Mouse (Mus musculus) cerebellum, adult 2 months (tissue): ENCODE results near the gene Slc38a11.

Experiments
- CTCF ChIP-seq: fragments of 200-500 bp; IDR thresholded peaks from 2 replicates; pipeline ENCODE4 v1.5.1; 2011; ENCODE audit warnings: low read depth, mild to moderate bottlenecking, control low read depth, low read length, moderate library complexity, borderline replicate concordance; ENCODE audit not compliant: insufficient read depth
- POLR2A ChIP-seq: fragments of 200-500 bp; IDR thresholded peaks from 2 replicates; pipeline ENCODE4 v1.6.1; 2011; ENCODE audit warnings: low read length, control low read depth, borderline replicate concordance; ENCODE audit not compliant: insufficient read depth

- TF ChIP-seq CTCF (no peak), POLR2A (no peak)
Measured at GRCm38 (mm10) chr2:65288696-65289095, 75.1 kb downstream of the Slc38a11 start.
